Mouse (Mus musculus): ENCODE results near the gene Pank2.

DNA sequence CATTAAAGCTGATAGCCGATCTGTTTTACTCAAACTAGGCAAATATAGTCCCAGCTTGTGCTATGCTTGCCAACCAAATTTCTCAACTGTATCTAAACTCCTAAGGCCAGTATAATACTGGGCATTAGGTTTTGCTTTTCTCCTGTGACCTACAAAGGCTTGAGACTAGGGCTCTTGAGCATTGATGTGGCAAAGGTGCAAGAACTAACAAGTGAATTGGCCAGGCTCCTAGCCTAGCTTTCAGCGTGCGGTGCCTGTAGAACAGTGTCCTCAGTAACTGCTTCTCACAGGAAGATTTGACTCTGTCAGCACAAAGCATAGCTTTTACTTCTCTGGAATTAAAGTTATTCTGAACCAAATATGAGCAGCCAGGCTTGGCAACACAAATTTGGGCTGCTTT, 13.2 kb downstream of the Pank2 start:
- TF ChIP-seq HCFC1 (IDR thresholded peaks at IDR 0.05; ENCODE audit: borderline replicate concordance, insufficient read depth, low read length) = no peak
- no peak for TF ChIP-seq ZNF384 (IDR thresholded peaks at IDR 0.05; ENCODE audit: low read depth, low read length)
- TF ChIP-seq CHD2 (IDR thresholded peaks at IDR 0.05; ENCODE audit: low read depth, low read length) = no peak

All from ES-E14 (cell line).